Mouse (Mus musculus): ENCODE data around the gene Eva1c. TPM values are rescaled to one million over a fixed set of nuclear protein-coding genes. Genes with fewer than 3 reads are reported as not detected.
A peak's percentile ranks its signal among the peaks of the same experiment; 100 is the strongest.

The Eva1c gene
- polyA plus RNA-seq, 1 experiment from 2014 or later: 0.25 TPM

DNA sequence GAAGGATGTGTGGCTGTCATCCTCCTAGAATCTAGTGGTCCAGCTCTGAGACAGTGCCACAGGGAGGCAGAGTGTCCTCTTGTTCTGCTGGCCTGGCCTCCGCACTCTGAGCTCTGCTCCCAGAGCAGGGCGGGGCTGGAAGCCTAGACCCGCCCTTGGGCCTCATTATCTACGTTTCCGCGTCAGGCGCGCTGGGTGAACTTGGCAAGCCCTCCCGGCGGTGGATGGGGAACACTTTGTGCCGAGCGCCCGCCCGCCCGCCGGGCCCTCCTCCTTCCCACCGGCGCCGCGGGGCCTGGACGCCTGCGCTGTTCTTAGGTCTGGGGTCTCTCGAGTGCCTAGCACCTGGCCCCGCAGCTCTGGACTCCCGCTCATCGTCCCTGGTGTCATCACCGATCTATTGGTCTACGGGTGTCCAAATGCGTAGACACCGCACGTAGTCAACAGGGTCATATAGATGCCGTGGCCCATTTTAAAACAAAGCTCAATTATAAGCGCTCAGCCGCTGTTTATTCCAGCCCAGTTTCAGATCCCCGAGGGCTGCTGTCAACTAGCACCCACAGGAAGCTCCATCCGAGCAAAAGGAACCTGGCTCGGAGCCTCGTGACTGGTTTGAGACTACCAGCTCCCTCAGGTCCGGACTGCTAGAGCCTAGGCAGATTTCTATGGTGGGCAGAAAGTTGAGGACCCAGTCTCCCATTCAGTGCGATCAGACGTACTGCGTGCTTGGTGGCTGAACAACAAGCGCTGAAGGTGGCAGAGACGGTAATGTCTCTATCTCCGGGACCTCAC lies 3.6 kb downstream of the Eva1c start:
- peaks cover 56% of the 10 kb centered on the region for H3K27me3 ChIP-seq (replicated peaks; ENCODE audit: control insufficient read depth, insufficient read depth, low read length)
- WGBS: under 1% methylated on average over 45 of the region's 45 CpGs

DNA sequence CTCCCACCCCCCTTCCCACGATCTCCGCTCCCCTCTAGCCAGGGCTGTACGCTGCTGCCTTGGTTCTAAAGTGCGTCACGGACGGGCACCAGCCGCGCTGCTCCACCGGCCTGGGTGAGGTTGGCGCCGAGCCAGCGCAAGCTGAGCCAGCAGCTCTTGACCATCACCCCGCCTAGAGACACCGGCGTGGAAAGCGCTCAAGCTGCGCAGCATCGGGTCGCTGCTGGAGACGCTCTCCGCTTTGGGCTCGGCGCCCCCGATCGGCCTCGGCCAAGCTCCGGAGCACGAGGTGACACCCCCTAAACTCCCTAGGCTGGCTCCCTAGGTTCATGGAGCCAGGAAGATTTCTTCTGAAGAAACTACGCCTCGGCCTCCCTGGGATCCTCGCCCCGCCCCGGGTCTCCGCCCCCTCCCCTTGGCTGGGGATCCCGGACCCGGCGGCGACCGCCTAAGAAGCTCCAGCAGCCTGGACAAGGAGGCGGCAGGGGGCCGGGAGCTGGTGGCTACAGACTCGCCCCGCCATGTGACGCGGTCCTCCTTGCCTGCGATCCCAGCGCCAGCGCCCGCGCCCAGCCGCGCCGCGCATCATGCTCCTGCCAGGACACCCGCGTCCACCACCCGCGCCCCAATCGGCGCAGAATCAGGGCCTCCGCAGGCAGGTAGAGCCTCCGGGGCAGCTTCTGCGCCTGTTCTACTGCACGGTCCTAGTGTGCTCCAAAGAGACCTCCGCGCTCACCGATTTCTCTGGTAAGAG lies 4.3 kb downstream of the Eva1c start:
- Histone ChIP-seq H3K9me3 (ENCODE audit: control insufficient read depth, low read length) (no peaks in the 10 kb centered on the region), H3K4me3 (ENCODE audit: low read depth, low read length) (peak overlapping the region; percentile 45), H3K4me2 (peak overlapping the region; percentile 73), H3K9ac (ENCODE audit: low read depth, low read length) (peak overlapping the region; percentile 47), H3K27me3 (replicated peaks; ENCODE audit: control insufficient read depth, insufficient read depth, low read length) (peaks cover 59% of the 10 kb centered on the region), H3K27ac (ENCODE audit: low read depth, low read length) (no peak overlapping the region), H3K4me1 (replicated peaks; ENCODE audit: control insufficient read depth, insufficient read depth, low read length) (peaks cover 10% of the 10 kb centered on the region), H3K36me3 (ENCODE audit: control insufficient read depth, insufficient read depth, low read length) (no peaks in the 10 kb centered on the region)
- DNase-seq (ENCODE audit: low spot score) (peak; percentile 50), ATAC-seq (replicated peaks; ENCODE audit: low FRiP score) (peak; percentile 37)
- 2% methylated on average over 67 of the region's 67 CpGs for WGBS

More for the DNA sequence above, 3.6 kb downstream of the Eva1c start:
- peak overlapping the region; percentile 45 for H3K4me3 ChIP-seq (ENCODE audit: low read depth, low read length)
- peak; percentile 75 for DNase-seq (ENCODE audit: low spot score)
- peak overlapping the region; percentile 41 for H3K9ac ChIP-seq (ENCODE audit: low read depth, low read length)
- H3K36me3 ChIP-seq (ENCODE audit: control insufficient read depth, insufficient read depth, low read length): no peaks in the 10 kb centered on the region
- H3K9me3 ChIP-seq (ENCODE audit: control insufficient read depth, low read length): no peaks in the 10 kb centered on the region
- peak; percentile 90 for ATAC-seq (replicated peaks; ENCODE audit: low FRiP score)
- peak overlapping the region; percentile 73 for H3K4me2 ChIP-seq
- H3K4me1 ChIP-seq (replicated peaks; ENCODE audit: control insufficient read depth, insufficient read depth, low read length): peaks cover 10% of the 10 kb centered on the region
- no peak overlapping the region for H3K27ac ChIP-seq (ENCODE audit: low read depth, low read length)

DNA sequence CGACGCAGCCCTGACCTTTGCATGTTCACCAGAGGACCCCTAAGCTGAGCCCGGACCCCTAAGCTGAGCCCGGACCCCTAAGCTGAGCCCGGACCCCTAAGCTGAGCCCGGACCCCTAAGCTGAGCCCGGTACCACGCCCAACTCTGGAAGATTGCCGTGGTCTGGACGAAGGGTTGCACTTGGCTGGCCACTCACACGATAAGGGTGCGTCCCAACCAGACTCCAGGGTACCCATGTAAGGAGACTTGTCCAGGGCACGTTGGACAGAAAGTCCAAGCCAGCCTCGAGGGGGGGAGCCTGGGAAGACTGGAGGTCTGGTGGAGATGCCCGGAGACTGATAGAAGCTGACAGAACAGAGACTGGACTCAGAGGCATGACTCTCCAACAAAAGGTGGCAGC lies 5.2 kb downstream of the Eva1c start:
- Histone ChIP-seq H3K4me3 (ENCODE audit: low read depth, low read length) (no peak overlapping the region), H3K9ac (ENCODE audit: low read depth, low read length) (no peak overlapping the region), H3K4me2 (no peak overlapping the region; the same call in 1 of the 2 replicates), H3K36me3 (ENCODE audit: control insufficient read depth, insufficient read depth, low read length) (no peaks in the 10 kb centered on the region), H3K27ac (ENCODE audit: low read depth, low read length) (no peak overlapping the region), H3K9me3 (ENCODE audit: control insufficient read depth, low read length) (no peaks in the 10 kb centered on the region), H3K27me3 (replicated peaks; ENCODE audit: control insufficient read depth, insufficient read depth, low read length) (peaks cover 59% of the 10 kb centered on the region), H3K4me1 (replicated peaks; ENCODE audit: control insufficient read depth, insufficient read depth, low read length) (peaks cover 10% of the 10 kb centered on the region)
- ATAC-seq (replicated peaks; ENCODE audit: low FRiP score) (no peak), DNase-seq (ENCODE audit: low spot score) (no peak)
- 31% methylated on average over 15 of the region's 15 CpGs for WGBS

DNA sequence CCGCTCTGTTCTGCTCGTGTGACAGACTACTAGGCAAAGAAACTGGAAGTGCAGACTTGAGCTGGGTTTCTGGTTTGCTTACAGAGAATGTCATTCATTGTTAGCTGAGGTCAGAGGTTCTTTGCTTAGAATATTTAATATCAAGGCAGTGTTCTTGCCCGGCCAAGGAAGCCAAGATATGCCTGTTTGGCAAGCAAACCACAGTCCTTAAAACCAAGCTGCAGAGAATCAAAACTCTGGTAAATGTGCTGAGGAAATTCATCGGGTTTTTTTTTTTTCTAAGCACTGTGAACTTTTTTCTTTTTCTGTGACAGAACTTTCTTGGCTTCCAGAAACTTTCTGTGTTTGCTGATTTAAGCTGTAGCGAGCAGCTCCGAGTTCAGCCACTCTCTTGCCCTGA lies 6.0 kb downstream of the Eva1c start:
- Histone ChIP-seq H3K9ac (ENCODE audit: low read depth, low read length) (no peak overlapping the region), H3K9me3 (ENCODE audit: control insufficient read depth, low read length) (no peaks in the 10 kb centered on the region), H3K4me2 (no peak overlapping the region), H3K4me3 (ENCODE audit: low read depth, low read length) (no peak overlapping the region), H3K27ac (ENCODE audit: low read depth, low read length) (no peak overlapping the region), H3K36me3 (ENCODE audit: control insufficient read depth, insufficient read depth, low read length) (no peaks in the 10 kb centered on the region), H3K27me3 (replicated peaks; ENCODE audit: control insufficient read depth, insufficient read depth, low read length) (peaks cover 59% of the 10 kb centered on the region), H3K4me1 (replicated peaks; ENCODE audit: control insufficient read depth, insufficient read depth, low read length) (peaks cover 10% of the 10 kb centered on the region)
- 66% methylated on average over 6 of the region's 6 CpGs for WGBS
- ATAC-seq (replicated peaks; ENCODE audit: low FRiP score): no peak
- no peak for DNase-seq (ENCODE audit: low spot score)

GRCm38 (mm10) chr16:90833041-90833791 lies 6.7 kb downstream of the Eva1c start:
- Histone ChIP-seq H3K4me2 (no peak overlapping the region), H3K9ac (ENCODE audit: low read depth, low read length) (no peak overlapping the region), H3K27ac (ENCODE audit: low read depth, low read length) (no peak overlapping the region), H3K36me3 (ENCODE audit: control insufficient read depth, insufficient read depth, low read length) (no peaks in the 10 kb centered on the region), H3K9me3 (ENCODE audit: control insufficient read depth, low read length) (no peaks in the 10 kb centered on the region), H3K27me3 (replicated peaks; ENCODE audit: control insufficient read depth, insufficient read depth, low read length) (peaks cover 55% of the 10 kb centered on the region), H3K4me1 (replicated peaks; ENCODE audit: control insufficient read depth, insufficient read depth, low read length) (peaks cover 10% of the 10 kb centered on the region), H3K4me3 (ENCODE audit: low read depth, low read length) (no peak overlapping the region)
- DNase-seq (ENCODE audit: low spot score) (no peak), ATAC-seq (replicated peaks; ENCODE audit: low FRiP score) (no peak)
- WGBS: 49% methylated on average over 9 of the region's 9 CpGs

- DNase-seq (ENCODE audit: low spot score) (no peak), ATAC-seq (replicated peaks; ENCODE audit: low FRiP score) (no peak)
- no peaks in the 10 kb centered on the region for H3K4me1 ChIP-seq (replicated peaks; ENCODE audit: control insufficient read depth, insufficient read depth, low read length)
- H3K9me3 ChIP-seq (ENCODE audit: control insufficient read depth, low read length): no peaks in the 10 kb centered on the region
- H3K36me3 ChIP-seq (ENCODE audit: control insufficient read depth, insufficient read depth, low read length): no peaks in the 10 kb centered on the region
- no peak overlapping the region for H3K27ac ChIP-seq (ENCODE audit: low read depth, low read length)
- H3K4me3 ChIP-seq (ENCODE audit: low read depth, low read length): no peak overlapping the region
- H3K4me2 ChIP-seq: no peak overlapping the region
- peaks cover 24% of the 10 kb centered on the region for H3K27me3 ChIP-seq (replicated peaks; ENCODE audit: control insufficient read depth, insufficient read depth, low read length)
- no peak overlapping the region for H3K9ac ChIP-seq (ENCODE audit: low read depth, low read length)
- 70% methylated on average over 8 of the region's 8 CpGs for WGBS
Observed at GRCm38 (mm10) chr16:90837431-90837830, 10.9 kb downstream of the Eva1c start.

DNA sequence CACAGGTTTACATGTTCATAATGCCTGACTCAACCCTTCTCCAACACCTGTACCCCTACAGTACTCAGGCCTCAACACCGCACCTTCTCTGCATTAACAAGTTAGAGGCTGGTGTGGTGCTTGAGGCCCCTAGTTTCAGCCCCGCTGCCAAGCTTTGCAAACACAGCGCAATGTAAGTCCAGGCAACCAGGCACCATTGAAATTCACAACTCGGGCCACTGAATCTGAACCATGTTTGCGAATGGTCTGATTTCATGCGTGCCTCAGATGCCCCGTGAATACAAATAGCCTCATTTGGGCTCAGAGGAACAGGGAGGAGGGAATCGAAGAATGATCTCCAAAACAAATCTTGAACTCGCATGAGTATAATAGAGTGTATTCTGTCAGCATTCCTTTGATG lies 15.6 kb downstream of the Eva1c start:
- WGBS: 74% methylated on average over 9 of the region's 9 CpGs
- H3K27me3 ChIP-seq (replicated peaks; ENCODE audit: control insufficient read depth, insufficient read depth, low read length): peaks cover 7% of the 10 kb centered on the region; the same call in 1 of the 2 replicates
- no peak overlapping the region for H3K4me2 ChIP-seq
- no peak overlapping the region for H3K4me3 ChIP-seq (ENCODE audit: low read depth, low read length)
- no peaks in the 10 kb centered on the region for H3K36me3 ChIP-seq (ENCODE audit: control insufficient read depth, insufficient read depth, low read length)
- no peak overlapping the region for H3K27ac ChIP-seq (ENCODE audit: low read depth, low read length)
- DNase-seq (ENCODE audit: low spot score) (no peak), ATAC-seq (replicated peaks; ENCODE audit: low FRiP score) (no peak)
- no peaks in the 10 kb centered on the region for H3K9me3 ChIP-seq (ENCODE audit: control insufficient read depth, low read length)
- no peaks in the 10 kb centered on the region for H3K4me1 ChIP-seq (replicated peaks; ENCODE audit: control insufficient read depth, insufficient read depth, low read length)
- no peak overlapping the region for H3K9ac ChIP-seq (ENCODE audit: low read depth, low read length)

GRCm38 (mm10) chr16:90845038-90845437 lies 18.5 kb downstream of the Eva1c start:
- ATAC-seq (replicated peaks; ENCODE audit: low FRiP score) (no peak), DNase-seq (ENCODE audit: low spot score) (no peak)
- Histone ChIP-seq H3K4me2 (no peak overlapping the region), H3K36me3 (ENCODE audit: control insufficient read depth, insufficient read depth, low read length) (no peaks in the 10 kb centered on the region), H3K27me3 (replicated peaks; ENCODE audit: control insufficient read depth, insufficient read depth, low read length) (peaks cover 7% of the 10 kb centered on the region; the same call in 1 of the 2 replicates), H3K27ac (ENCODE audit: low read depth, low read length) (no peak overlapping the region), H3K9ac (ENCODE audit: low read depth, low read length) (no peak overlapping the region), H3K4me1 (replicated peaks; ENCODE audit: control insufficient read depth, insufficient read depth, low read length) (no peaks in the 10 kb centered on the region), H3K4me3 (ENCODE audit: low read depth, low read length) (no peak overlapping the region), H3K9me3 (ENCODE audit: control insufficient read depth, low read length) (no peaks in the 10 kb centered on the region)
- WGBS: 84% methylated on average over 6 of the region's 6 CpGs

Measured in liver, embryonic 11.5 days (tissue).